In genomic region chr12:8489098-8489497, GRCm38 (mm10) we compare ENCODE assay signal across 17 mouse cellular contexts. TPM values are rescaled to one million over a fixed set of nuclear protein-coding genes. Genes with fewer than 3 reads are reported as not detected.
A peak's percentile ranks its signal among the peaks of the same experiment; 100 is the strongest.
DNase-seq lines count a peak whose midpoint lies in the region; ATAC-seq and TF ChIP-seq lines count a peak whose summit lies in the region.
"Had no signal": no experiment of that assay in that cellular context is flagged by ENCODE, and none has a peak within 500 bp of the region (broad histone marks: within the 10 kb centered on the region; RNA-seq: fewer than 3 reads in every experiment).

No protein-coding gene starts in this region.

- no peak for TF ChIP-seq EP300 in lung, postnatal 0 days (IDR thresholded peaks at IDR 0.05)

- 40% methylated on average over 4 of the region's 4 CpGs for WGBS in hindbrain, postnatal 0 days
- 44% methylated on average over 4 of the region's 4 CpGs for WGBS in hindbrain, embryonic 13.5 days
- 25% methylated on average over 4 of the region's 4 CpGs for WGBS in lung, postnatal 0 days

- no peaks in the 10 kb centered on the region; the same call in 1 of the 2 replicates for H3K4me1 ChIP-seq in hindbrain, postnatal 0 days (ENCODE audit: insufficient read depth, low read length)
- peaks cover 9% of the 10 kb centered on the region for H3K4me1 ChIP-seq in hindbrain, embryonic 13.5 days (replicated peaks)
- peaks cover 3% of the 10 kb centered on the region; the same call in 1 of the 2 replicates for H3K4me1 ChIP-seq in lung, postnatal 0 days (ENCODE audit: insufficient read depth, low read depth, low read length)

- H3K27me3 ChIP-seq in hindbrain, postnatal 0 days (ENCODE audit: insufficient read depth, low read length), result no peaks in the 10 kb centered on the region
- no peaks in the 10 kb centered on the region for H3K27me3 ChIP-seq in hindbrain, embryonic 13.5 days
- H3K27me3 ChIP-seq in lung, postnatal 0 days (replicated peaks; ENCODE audit: insufficient read depth, low read length), result no peaks in the 10 kb centered on the region
- H3K27me3 ChIP-seq: embryonic facial prominence, embryonic 15.5 days; heart, embryonic 13.5 days had no signal

- H3K27ac ChIP-seq in hindbrain, postnatal 0 days, result no peak overlapping the region
- H3K27ac ChIP-seq in hindbrain, embryonic 13.5 days, result no peak overlapping the region
- H3K27ac ChIP-seq in lung, postnatal 0 days (ENCODE audit: low read length), result no peak overlapping the region
- H3K27ac ChIP-seq: embryonic facial prominence, embryonic 15.5 days; heart, embryonic 13.5 days had no signal

- H3K9ac ChIP-seq in hindbrain, postnatal 0 days (replicated peaks; ENCODE audit: low read length), result no peak overlapping the region
- no peak overlapping the region for H3K9ac ChIP-seq in hindbrain, embryonic 13.5 days
- H3K9ac ChIP-seq in lung, postnatal 0 days (replicated peaks; ENCODE audit: low read depth), result no peak overlapping the region
- H3K9ac ChIP-seq: embryonic facial prominence, embryonic 15.5 days; heart, embryonic 13.5 days had no signal

- no peak overlapping the region for H3K4me3 ChIP-seq in hindbrain, postnatal 0 days (ENCODE audit: low read length)
- no peak overlapping the region for H3K4me3 ChIP-seq in hindbrain, embryonic 13.5 days
- H3K4me3 ChIP-seq in lung, postnatal 0 days (ENCODE audit: low read depth, low read length), result no peak overlapping the region
- H3K4me3 ChIP-seq: embryonic facial prominence, embryonic 15.5 days; erythroblast, embryonic 14.5 days; heart, embryonic 13.5 days had no signal

- H3K9me3 ChIP-seq in hindbrain, postnatal 0 days (ENCODE audit: low read length), result no peaks in the 10 kb centered on the region
- no peaks in the 10 kb centered on the region for H3K9me3 ChIP-seq in hindbrain, embryonic 13.5 days
- no peaks in the 10 kb centered on the region for H3K9me3 ChIP-seq in lung, postnatal 0 days (ENCODE audit: low read length)
- H3K9me3 ChIP-seq: embryonic facial prominence, embryonic 15.5 days; G1E; heart, embryonic 13.5 days had no signal

- no peaks in the 10 kb centered on the region for H3K36me3 ChIP-seq in hindbrain, postnatal 0 days (ENCODE audit: insufficient read depth, low read length)
- no peaks in the 10 kb centered on the region for H3K36me3 ChIP-seq in hindbrain, embryonic 13.5 days
- no peaks in the 10 kb centered on the region for H3K36me3 ChIP-seq in lung, postnatal 0 days (ENCODE audit: insufficient read depth, low read length)
- H3K36me3 ChIP-seq: embryonic facial prominence, embryonic 15.5 days; G1E; heart, embryonic 13.5 days had no signal

- TF ChIP-seq CTCF in hindbrain, postnatal 0 days (IDR thresholded peaks at IDR 0.05; ENCODE audit: low read depth), result no peak
- no peak for TF ChIP-seq CTCF in lung, postnatal 0 days (IDR thresholded peaks at IDR 0.05)

- no peak overlapping the region for H3K4me2 ChIP-seq in hindbrain, postnatal 0 days (ENCODE audit: low read depth, low read length)
- H3K4me2 ChIP-seq in hindbrain, embryonic 13.5 days, result no peak overlapping the region
- no peak overlapping the region for H3K4me2 ChIP-seq in lung, postnatal 0 days (replicated peaks; ENCODE audit: low read depth, low read length)
- H3K4me2 ChIP-seq: embryonic facial prominence, embryonic 15.5 days; heart, embryonic 13.5 days had no signal

- DNase-seq in cerebellum, postnatal 10 days, result peak; percentile 50 to 58
- DNase-seq in cerebellum, adult 11-12 months, result no peak
- peak; percentile 23 for DNase-seq in hindbrain, postnatal 0 days (ENCODE audit: low spot score)
- peak; percentile 56 for DNase-seq in kidney, postnatal 14 days
- DNase-seq in kidney, adult 11 months, result no peak
- peak; percentile 61 for DNase-seq in lung, postnatal 0 days (ENCODE audit: low spot score)
- DNase-seq in lung, postnatal 25 days (ENCODE audit: low spot score), result no peak
- DNase-seq: B cell, adult 2 months; cerebellum, adult 9-10 months; gastrocnemius, postnatal 25 days had no signal

- ATAC-seq in hindbrain, postnatal 0 days, result no peak
- ATAC-seq in hindbrain, embryonic 13.5 days (ENCODE audit: low FRiP score), result no peak
- no peak for ATAC-seq in lung, postnatal 0 days
- ATAC-seq: CD4-positive, CD25-positive, alpha-beta regulatory T cell, adult 4 months; forebrain, embryonic 16.5 days had no signal

RNA-seq across cellular contexts. Expression of gene Rhob, which starts 10.7 kb away (rescaled TPM):
- 356 and 385 TPM in 2 replicates for total RNA-seq in hindbrain, postnatal 0 days (2014; rRNA removed)
- polyA plus RNA-seq in hindbrain, postnatal 0 days (2015; fragmentation: Nextera tagmentation; extraction: Ambion mirVana), result 71.4 and 71.7 TPM in 2 replicates
- 68.7 and 71.7 TPM in 2 replicates for polyA plus RNA-seq in hindbrain, embryonic 13.5 days (2015; fragmentation: Nextera tagmentation; extraction: Ambion mirVana)
- polyA plus RNA-seq in lung, postnatal 0 days (2015; fragmentation: Nextera tagmentation; extraction: Ambion mirVana), result 77.6 and 77.9 TPM in 2 replicates

Comparison
In these comparisons a context has a peak if more than half of its experiments do, and no peak if none do; other contexts are left out.
1. DNase-seq: peak in cerebellum, postnatal 10 days (2 of 2), hindbrain, postnatal 0 days (single experiment), kidney, postnatal 14 days (single experiment) and lung, postnatal 0 days (single experiment); none in cerebellum, adult 11-12 months (single experiment), kidney, adult 11 months (single experiment) and lung, postnatal 25 days (single experiment).